ENCODE assay signal across 8 mouse cellular contexts in the genomic region with DNA sequence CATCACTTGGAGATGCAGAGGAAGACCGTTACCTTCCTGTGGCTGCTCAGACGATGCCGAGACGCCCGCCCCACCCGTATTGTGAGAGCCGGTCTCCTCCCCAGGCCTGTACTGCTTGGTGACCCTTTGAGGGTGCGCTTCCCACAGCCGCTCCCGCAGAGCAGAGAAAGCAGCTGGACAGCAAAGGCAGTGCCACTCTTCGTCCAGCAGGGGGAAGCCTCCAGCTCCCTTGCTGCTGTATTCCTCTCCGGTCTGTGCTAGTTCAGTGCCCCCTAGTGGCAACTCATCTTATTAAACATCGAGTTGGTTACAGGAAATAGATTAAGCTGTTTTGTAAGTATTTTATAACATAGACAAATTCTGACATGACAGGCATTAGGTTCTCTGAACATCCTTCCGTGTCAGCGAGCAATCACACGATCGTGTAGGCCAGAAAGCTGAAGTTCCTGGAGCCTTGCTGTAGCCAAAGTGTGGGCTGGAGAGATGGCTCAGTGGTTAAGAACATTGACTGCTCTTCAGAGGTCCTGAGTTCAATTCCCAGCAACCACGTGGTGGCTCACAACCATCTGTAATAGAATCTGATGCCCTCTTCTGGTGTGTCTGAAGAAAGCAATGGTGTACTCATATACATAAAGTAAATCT.
DNase-seq lines count a peak whose midpoint lies in the region; ATAC-seq and TF ChIP-seq lines count a peak whose summit lies in the region.

No protein-coding gene starts in this region.

- no peaks in the 10 kb centered on the region for H3K36me3 ChIP-seq in hindbrain, embryonic 12.5 days
- H3K36me3 ChIP-seq in lung, postnatal 0 days (ENCODE audit: insufficient read depth, low read length) = no peaks in the 10 kb centered on the region

- no peak for TF ChIP-seq EP300 in lung, postnatal 0 days (IDR thresholded peaks at IDR 0.05)

- TF ChIP-seq CTCF in lung, postnatal 0 days (IDR thresholded peaks at IDR 0.05) = peak; percentile 100

- WGBS in hindbrain, embryonic 12.5 days = 6% methylated on average over 18 of the region's 18 CpGs
- 5% methylated on average over 18 of the region's 18 CpGs for WGBS in lung, postnatal 0 days

- peak overlapping the region; percentile 4; the same call in 1 of the 2 replicates for H3K4me3 ChIP-seq in hindbrain, embryonic 12.5 days
- H3K4me3 ChIP-seq in lung, postnatal 0 days (ENCODE audit: low read depth, low read length) = no peak overlapping the region

- peak overlapping the region; percentile 43 for H3K4me2 ChIP-seq in hindbrain, embryonic 12.5 days (replicated peaks)
- peak overlapping the region; percentile 41 for H3K4me2 ChIP-seq in lung, postnatal 0 days (replicated peaks; ENCODE audit: low read depth, low read length)

- peak; percentile 98 for DNase-seq in NIH3T3 (ENCODE audit: low read depth)
- DNase-seq in cerebellum, adult 9-11 months = peak; percentile 77
- DNase-seq in frontal cortex, postnatal 10 days (ENCODE audit: low spot score in 2 of 2) = peak; percentile 64 to 85
- DNase-seq in layer of hippocampus, postnatal 10 days (ENCODE audit: low spot score in 2 of 2) = peak; percentile 90 to 91
- peak; percentile 97 for DNase-seq in lung, postnatal 0 days (ENCODE audit: low spot score)
- peak; percentile 80 for DNase-seq in ovary, postnatal 36 days (ENCODE audit: low spot score)
- peak; percentile 87 for DNase-seq in thymus, postnatal 14 days

- H3K4me1 ChIP-seq in hindbrain, embryonic 12.5 days = no peaks in the 10 kb centered on the region
- H3K4me1 ChIP-seq in lung, postnatal 0 days (ENCODE audit: insufficient read depth, low read depth, low read length) = no peaks in the 10 kb centered on the region

- peak; percentile 75 for ATAC-seq in hindbrain, embryonic 12.5 days (ENCODE audit: low FRiP score)
- ATAC-seq in lung, postnatal 0 days = peak; percentile 96

- H3K9ac ChIP-seq in hindbrain, embryonic 12.5 days = no peak overlapping the region
- H3K9ac ChIP-seq in lung, postnatal 0 days (replicated peaks; ENCODE audit: low read depth) = no peak overlapping the region

- no peaks in the 10 kb centered on the region for H3K9me3 ChIP-seq in hindbrain, embryonic 12.5 days (replicated peaks)
- no peaks in the 10 kb centered on the region for H3K9me3 ChIP-seq in lung, postnatal 0 days (ENCODE audit: low read length)

- H3K27ac ChIP-seq in hindbrain, embryonic 12.5 days = no peak overlapping the region
- H3K27ac ChIP-seq in lung, postnatal 0 days (ENCODE audit: low read length) = no peak overlapping the region

- no peaks in the 10 kb centered on the region for H3K27me3 ChIP-seq in hindbrain, embryonic 12.5 days
- no peaks in the 10 kb centered on the region for H3K27me3 ChIP-seq in lung, postnatal 0 days (replicated peaks; ENCODE audit: insufficient read depth, low read length)
